Mouse (Mus musculus) forebrain, embryonic 12.5 days (tissue): ENCODE results near the gene Tyro3. TPM values are rescaled to one million over a fixed set of nuclear protein-coding genes. Genes with fewer than 3 reads are reported as not detected.

Source experiments
- ATAC-seq: fragments of 200-750 bp; cut with Nextera tagmentation; 2 replicates; pipeline ENCODE4 v1.8.0; 2017; ENCODE audit warnings: moderate TSS enrichment; ENCODE audit not compliant: low FRiP score
- H3K27ac ChIP-seq: fragments of 300-500 bp; sonication (generic); 2 replicates; pipeline ENCODE4 v1.5.1; 2016; ENCODE audit warnings: mild to moderate bottlenecking
- H3K27me3 ChIP-seq: fragments of 300-500 bp; sonication (generic); 2 replicates; pipeline ENCODE4 v1.6.1; 2016; ENCODE audit warnings: mild to moderate bottlenecking
- H3K36me3 ChIP-seq: fragments of 300-500 bp; sonication (generic); replicated peaks from 2 replicates; pipeline ENCODE4 v1.6.1; 2016; ENCODE audit warnings: mild to moderate bottlenecking
- H3K4me1 ChIP-seq: fragments of 300-500 bp; sonication (generic); 2 replicates; pipeline ENCODE4 v1.6.1; 2016
- H3K4me2 ChIP-seq: fragments of 300-500 bp; sonication (generic); 2 replicates; pipeline ENCODE4 v1.6.1; 2016; ENCODE audit warnings: mild to moderate bottlenecking, moderate library complexity
- H3K4me3 ChIP-seq: fragments of 300-500 bp; sonication (generic); replicated peaks from 2 replicates; pipeline ENCODE4 v1.5.1; 2016; ENCODE audit warnings: mild to moderate bottlenecking
- H3K9ac ChIP-seq: fragments of 300-500 bp; sonication (generic); 2 replicates; pipeline ENCODE4 v1.6.1; 2016; ENCODE audit warnings: mild to moderate bottlenecking
- H3K9me3 ChIP-seq: fragments of 300-500 bp; sonication (generic); 2 replicates; pipeline ENCODE4 v1.6.1; 2016
- WGBS: fragments of 180-500 bp; shearing (Covaris S2); methylation state at CpG from one replicate; pipeline ENCODE4 v1.1.7; 2016; 5-methylcytosine and 5-hydroxymethylcytosine counted together
- polyA plus RNA-seq: library from polyadenylated mRNA; unstranded; fragments of >200 nt; fragmentation: Nextera tagmentation; extraction: Ambion mirVana; gene quantifications from 2 replicates; pipeline ENCODE4 v1.2.1, GENCODE M21; 2016

The Tyro3 gene
- polyA plus RNA-seq, 1 experiment from 2014 or later = 27.7 TPM

DNA sequence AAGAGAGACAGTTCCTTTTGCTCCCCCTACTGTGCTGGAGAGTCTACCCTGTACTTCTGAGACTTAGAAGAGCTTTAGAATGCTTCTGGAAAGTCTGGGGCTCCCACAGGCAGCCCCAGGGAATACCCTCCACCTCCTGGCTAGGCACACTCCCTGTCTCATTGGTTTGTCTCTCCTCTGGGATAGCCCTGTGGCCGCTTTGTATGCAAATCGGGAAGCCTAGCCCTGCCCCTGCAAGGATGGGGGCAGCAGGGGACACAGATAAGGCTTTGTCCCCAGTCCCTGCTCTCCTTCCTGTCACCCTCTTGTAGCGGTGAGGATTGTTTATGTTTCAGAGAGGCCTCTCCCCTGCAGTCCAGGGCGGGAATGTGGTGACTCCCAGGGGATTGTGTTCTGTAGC, 11.3 kb downstream of the Tyro3 start:
- Histone ChIP-seq H3K27ac (no peak overlapping the region), H3K9me3 (no peaks in the 10 kb centered on the region), H3K4me2 (no peak overlapping the region), H3K4me3 (no peak overlapping the region), H3K9ac (no peak overlapping the region), H3K4me1 (peaks cover 26% of the 10 kb centered on the region), H3K36me3 (peaks cover 82% of the 10 kb centered on the region), H3K27me3 (0 out of 2 replicates have a peak, but pooled peaks cover 6% of the 10 kb centered on the region)
- ATAC-seq = no peak
- 48% methylated on average over 4 of the region's 4 CpGs for WGBS

DNA sequence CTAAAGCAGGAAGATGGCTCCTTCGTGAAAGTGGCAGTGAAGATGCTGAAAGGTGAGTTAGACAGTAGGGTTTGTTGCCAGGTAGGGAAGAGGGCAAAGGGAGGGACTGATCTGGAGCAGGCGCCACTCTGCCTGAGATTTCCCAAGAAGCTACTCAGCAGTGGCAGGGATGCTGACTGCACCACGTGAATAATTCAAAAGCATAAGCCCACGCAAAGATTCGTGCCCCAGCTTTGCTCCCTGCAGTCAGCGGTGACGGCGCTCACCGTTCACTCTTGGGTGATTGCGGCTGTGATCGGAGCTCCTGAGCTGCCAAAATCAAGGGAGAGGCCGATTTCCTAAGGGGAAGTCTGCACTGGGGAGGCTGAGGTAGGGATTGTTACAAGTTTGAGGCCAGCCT, 13.4 kb downstream of the Tyro3 start:
- no peak overlapping the region for H3K4me3 ChIP-seq
- peaks cover 7% of the 10 kb centered on the region for H3K4me1 ChIP-seq
- WGBS = 79% methylated on average over 12 of the region's 12 CpGs
- peaks cover 94% of the 10 kb centered on the region for H3K36me3 ChIP-seq
- ATAC-seq = no peak
- H3K9ac ChIP-seq = no peak overlapping the region
- H3K27ac ChIP-seq = no peak overlapping the region
- no peak overlapping the region for H3K4me2 ChIP-seq
- H3K9me3 ChIP-seq = no peaks in the 10 kb centered on the region
- no peaks in the 10 kb centered on the region for H3K27me3 ChIP-seq

DNA sequence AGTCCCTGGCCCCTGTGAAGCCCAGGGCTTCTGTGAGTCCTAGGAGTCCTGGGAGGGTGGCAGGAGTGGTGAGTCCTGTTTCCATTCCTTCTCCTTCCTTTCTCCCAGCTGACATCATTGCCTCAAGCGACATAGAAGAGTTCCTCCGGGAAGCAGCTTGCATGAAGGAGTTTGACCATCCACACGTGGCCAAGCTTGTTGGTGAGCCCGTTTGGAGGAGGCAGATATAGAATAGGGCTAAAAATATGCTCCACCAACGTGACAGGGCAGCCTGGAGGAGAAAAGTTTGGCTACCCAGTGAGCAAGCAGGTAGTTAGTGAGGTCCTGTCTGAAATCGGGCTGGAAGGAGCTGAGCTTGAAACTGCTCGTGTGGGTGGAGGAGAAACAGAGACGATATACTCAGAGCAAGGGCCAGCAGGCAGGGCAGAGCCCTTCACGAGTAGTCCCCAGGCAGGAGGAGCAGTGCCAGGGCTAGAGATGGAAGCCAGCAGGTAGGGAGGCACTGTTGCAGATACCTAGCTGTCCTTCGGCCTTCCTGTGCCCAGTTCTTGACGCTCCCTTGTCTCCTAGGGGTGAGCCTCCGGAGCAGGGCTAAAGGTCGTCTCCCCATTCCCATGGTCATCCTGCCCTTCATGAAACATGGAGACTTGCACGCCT, 14.1 kb downstream of the Tyro3 start:
- Histone ChIP-seq H3K4me3 (no peak overlapping the region), H3K27ac (no peak overlapping the region), H3K9me3 (no peaks in the 10 kb centered on the region), H3K4me2 (no peak overlapping the region), H3K9ac (no peak overlapping the region), H3K36me3 (peaks cover 95% of the 10 kb centered on the region), H3K27me3 (no peaks in the 10 kb centered on the region), H3K4me1 (peaks cover 7% of the 10 kb centered on the region)
- 91% methylated on average over 14 of the region's 14 CpGs for WGBS
- no peak for ATAC-seq

DNA sequence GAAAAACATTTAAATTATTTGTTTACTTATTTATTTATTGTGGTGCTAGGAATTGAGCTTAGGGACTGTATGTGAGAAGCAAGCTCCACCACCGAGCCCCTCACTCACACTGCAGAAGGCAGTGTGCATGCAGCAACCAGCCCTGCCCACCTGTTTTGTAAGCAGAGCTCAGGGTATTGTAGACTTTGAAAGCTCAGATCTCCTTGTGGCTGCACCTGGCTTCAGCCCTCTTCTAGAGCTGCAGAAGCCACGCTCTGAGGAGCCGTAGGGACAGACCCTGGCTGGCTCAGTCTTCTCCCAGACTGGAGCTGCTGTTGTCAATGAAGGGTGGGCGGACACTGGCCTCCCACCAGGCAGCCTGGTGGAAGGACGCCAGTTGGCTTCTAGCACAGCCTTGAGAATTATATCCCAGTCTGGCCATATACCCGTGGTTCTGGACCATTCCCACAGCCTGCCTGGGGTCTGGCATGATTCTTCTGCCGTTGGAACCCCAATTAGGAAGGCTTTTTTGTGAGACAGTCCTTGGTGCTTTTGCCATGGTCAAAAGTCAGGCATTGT, 16.9 kb downstream of the Tyro3 start:
- Histone ChIP-seq H3K36me3 (peaks cover 80% of the 10 kb centered on the region), H3K9me3 (no peaks in the 10 kb centered on the region), H3K4me2 (no peak overlapping the region), H3K9ac (no peak overlapping the region), H3K4me3 (no peak overlapping the region), H3K27me3 (no peaks in the 10 kb centered on the region), H3K27ac (no peak overlapping the region), H3K4me1 (no peaks in the 10 kb centered on the region)
- 77% methylated on average over 7 of the region's 7 CpGs for WGBS
- no peak for ATAC-seq

DNA sequence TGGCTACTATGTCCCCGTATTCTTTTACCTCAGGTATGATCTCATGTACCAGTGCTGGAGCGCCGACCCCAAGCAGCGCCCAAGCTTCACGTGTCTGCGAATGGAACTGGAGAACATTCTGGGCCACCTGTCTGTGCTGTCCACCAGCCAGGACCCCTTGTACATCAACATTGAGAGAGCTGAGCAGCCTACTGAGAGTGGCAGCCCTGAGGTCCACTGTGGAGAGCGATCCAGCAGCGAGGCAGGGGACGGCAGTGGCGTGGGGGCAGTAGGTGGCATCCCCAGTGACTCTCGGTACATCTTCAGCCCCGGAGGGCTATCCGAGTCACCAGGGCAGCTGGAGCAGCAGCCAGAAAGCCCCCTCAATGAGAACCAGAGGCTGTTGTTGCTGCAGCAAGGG, 19.1 kb downstream of the Tyro3 start:
- Histone ChIP-seq H3K27me3 (no peaks in the 10 kb centered on the region), H3K9ac (no peak overlapping the region), H3K4me2 (no peak overlapping the region), H3K36me3 (peaks cover 59% of the 10 kb centered on the region), H3K4me3 (no peak overlapping the region), H3K4me1 (no peaks in the 10 kb centered on the region), H3K27ac (no peak overlapping the region), H3K9me3 (no peaks in the 10 kb centered on the region)
- 94% methylated on average over 13 of the region's 13 CpGs for WGBS
- ATAC-seq = no peak

DNA sequence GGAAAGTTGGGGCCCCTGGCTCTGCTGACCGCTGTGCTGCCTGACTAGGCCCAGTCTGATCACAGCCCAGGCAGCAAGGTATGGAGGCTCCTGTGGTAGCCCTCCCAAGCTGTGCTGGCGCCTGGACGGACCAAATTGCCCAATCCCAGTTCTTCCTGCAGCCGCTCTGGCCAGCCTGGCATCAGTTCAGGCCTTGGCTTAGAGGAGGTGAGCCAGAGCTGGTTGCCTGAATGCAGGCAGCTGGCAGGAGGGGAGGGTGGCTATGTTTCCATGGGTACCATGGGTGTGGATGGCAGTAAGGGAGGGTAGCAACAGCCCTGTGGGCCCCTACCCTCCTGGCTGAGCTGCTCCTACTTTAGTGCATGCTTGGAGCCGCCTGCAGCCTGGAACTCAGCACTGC, 19.5 kb downstream of the Tyro3 start:
- H3K27me3 ChIP-seq = no peaks in the 10 kb centered on the region
- H3K9ac ChIP-seq = no peak overlapping the region
- H3K27ac ChIP-seq = no peak overlapping the region
- WGBS = 90% methylated on average over 5 of the region's 5 CpGs
- no peak overlapping the region for H3K4me3 ChIP-seq
- no peaks in the 10 kb centered on the region for H3K9me3 ChIP-seq
- peaks cover 54% of the 10 kb centered on the region for H3K36me3 ChIP-seq
- no peak for ATAC-seq
- H3K4me2 ChIP-seq = no peak overlapping the region
- no peaks in the 10 kb centered on the region for H3K4me1 ChIP-seq

DNA sequence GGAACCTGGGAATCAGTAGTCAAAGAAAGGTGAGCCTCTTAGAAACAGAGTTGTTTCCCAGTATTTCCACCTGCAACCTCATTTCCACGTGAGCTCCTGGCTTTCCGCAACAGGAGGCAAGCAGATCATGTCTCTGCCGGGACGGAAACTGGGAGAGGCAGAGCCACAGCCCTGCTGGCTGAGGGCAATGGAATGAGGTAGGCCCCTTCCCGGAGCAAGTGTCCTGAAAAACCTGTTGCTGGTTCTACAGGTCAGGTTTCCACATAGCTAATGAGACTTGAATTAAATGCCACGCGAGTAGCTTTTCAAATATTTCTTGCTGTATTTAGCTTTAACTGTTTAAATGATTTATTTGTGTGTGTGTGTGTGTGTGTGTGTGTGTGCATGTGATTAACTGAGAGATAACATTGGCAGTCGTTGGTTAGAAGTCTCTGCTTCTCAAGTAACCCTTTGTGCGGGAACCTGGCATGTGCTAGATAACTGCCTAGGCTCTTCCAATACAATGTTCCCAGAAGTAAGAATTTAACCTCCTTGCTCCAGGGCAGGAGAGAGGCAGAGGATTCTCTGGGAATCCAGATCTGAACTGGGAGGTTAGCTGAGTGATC, 21.2 kb downstream of the Tyro3 start:
- no peak overlapping the region for H3K9ac ChIP-seq
- no peak overlapping the region for H3K4me3 ChIP-seq
- H3K4me1 ChIP-seq = no peaks in the 10 kb centered on the region
- no peaks in the 10 kb centered on the region for H3K9me3 ChIP-seq
- no peak for ATAC-seq
- no peak overlapping the region for H3K4me2 ChIP-seq
- peaks cover 37% of the 10 kb centered on the region for H3K36me3 ChIP-seq
- H3K27ac ChIP-seq = no peak overlapping the region
- WGBS = 68% methylated on average over 9 of the region's 9 CpGs
- no peaks in the 10 kb centered on the region for H3K27me3 ChIP-seq

DNA sequence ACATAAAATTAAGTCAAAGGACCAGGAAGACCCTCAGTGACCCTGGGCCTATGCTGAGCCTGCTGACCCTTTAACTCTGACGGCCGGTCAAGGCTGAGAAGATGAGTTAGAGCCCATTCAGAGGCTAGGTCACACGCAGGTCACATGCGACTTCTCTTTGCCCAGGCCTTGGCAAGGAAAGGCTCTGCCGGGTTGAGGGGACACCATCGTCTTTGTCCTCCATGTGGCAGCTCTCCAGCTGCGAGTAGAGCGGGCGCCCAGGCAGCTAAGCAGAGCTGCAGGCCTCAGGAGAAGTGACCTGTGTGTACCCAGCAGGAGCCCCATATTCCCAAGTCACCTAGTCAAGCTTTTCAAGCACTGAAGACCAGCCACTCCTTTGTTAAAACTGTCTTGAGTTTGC, 23.6 kb downstream of the Tyro3 start:
- Histone ChIP-seq H3K4me2 (no peak overlapping the region), H3K9ac (no peak overlapping the region), H3K4me3 (no peak overlapping the region), H3K4me1 (no peaks in the 10 kb centered on the region), H3K27me3 (no peaks in the 10 kb centered on the region), H3K9me3 (no peaks in the 10 kb centered on the region), H3K27ac (no peak overlapping the region), H3K36me3 (peaks cover 16% of the 10 kb centered on the region)
- no peak for ATAC-seq
- WGBS = 88% methylated on average over 9 of the region's 9 CpGs

DNA sequence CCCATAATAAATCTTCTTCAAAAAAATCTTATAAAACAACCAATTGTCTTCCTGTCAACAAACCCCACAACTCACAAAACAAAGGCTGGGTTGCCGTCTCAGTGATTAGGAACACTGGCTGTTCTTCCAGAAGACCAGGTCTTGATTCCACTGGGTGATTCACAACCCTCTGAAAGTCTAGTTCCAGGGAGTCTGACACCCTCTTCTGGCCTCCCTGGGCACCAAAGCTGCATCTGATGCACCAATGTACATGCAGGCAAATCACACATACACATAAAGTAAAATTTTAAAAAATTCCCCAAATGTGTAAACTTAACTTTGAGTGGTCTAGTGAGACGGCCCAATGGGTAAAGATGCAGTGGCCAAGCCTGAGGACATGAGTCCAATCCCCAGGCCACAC, 33.0 kb downstream of the Tyro3 start:
- no peaks in the 10 kb centered on the region for H3K36me3 ChIP-seq
- no peaks in the 10 kb centered on the region for H3K27me3 ChIP-seq
- H3K27ac ChIP-seq = no peak overlapping the region
- H3K9me3 ChIP-seq = no peaks in the 10 kb centered on the region
- H3K4me2 ChIP-seq = no peak overlapping the region
- no peaks in the 10 kb centered on the region for H3K4me1 ChIP-seq
- H3K9ac ChIP-seq = no peak overlapping the region
- WGBS = 70% methylated on average over 2 of the region's 2 CpGs
- no peak overlapping the region for H3K4me3 ChIP-seq
- no peak for ATAC-seq

DNA sequence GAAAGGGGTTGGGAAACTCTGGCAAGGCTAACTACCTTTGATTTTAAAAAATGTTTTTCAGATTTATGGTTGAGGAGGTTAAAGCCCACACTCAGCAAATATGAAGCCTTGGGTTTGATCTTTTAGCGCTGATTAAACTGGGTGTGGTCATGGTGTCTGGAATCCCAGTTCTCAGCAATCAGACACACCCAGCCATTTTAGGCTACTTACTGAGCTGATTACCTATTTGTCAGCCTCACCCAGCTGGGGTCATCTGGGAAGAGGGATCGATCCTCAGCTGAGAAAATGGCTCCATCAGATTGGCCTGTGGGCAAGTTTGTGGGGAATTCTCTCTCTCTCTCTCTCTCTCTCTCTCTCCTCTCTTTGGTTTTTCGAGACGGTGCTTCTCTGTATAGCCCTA, 36.7 kb downstream of the Tyro3 start:
- no peak overlapping the region for H3K9ac ChIP-seq
- H3K36me3 ChIP-seq = no peaks in the 10 kb centered on the region
- H3K27me3 ChIP-seq = no peaks in the 10 kb centered on the region
- no peak overlapping the region for H3K4me3 ChIP-seq
- ATAC-seq = no peak
- H3K4me2 ChIP-seq = no peak overlapping the region
- no peaks in the 10 kb centered on the region for H3K9me3 ChIP-seq
- 95% methylated on average over 4 of the region's 4 CpGs for WGBS
- H3K27ac ChIP-seq = no peak overlapping the region
- H3K4me1 ChIP-seq = no peaks in the 10 kb centered on the region

DNA sequence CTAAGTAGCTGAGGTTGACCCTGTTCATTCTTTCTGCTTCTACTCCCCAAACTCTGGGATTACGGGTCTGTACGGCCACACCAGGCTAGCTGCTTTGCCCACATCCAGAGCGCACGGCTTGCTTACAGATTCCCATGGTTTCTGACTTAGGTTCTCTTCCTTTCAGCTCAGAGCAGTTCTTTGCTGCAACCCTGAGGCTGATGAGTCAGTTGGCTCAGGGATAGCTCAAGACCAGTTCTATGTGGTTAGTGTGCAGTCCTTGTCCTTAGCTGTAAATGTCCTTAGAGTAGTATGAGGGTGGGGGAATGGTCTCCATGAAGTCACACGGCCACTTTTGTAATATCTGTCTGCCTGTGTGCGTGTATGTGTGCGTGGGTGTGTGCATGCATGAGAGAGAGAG, 40.1 kb downstream of the Tyro3 start:
- ATAC-seq = no peak
- Histone ChIP-seq H3K36me3 (no peaks in the 10 kb centered on the region), H3K27me3 (no peaks in the 10 kb centered on the region), H3K9me3 (no peaks in the 10 kb centered on the region), H3K4me2 (no peak overlapping the region), H3K27ac (no peak overlapping the region), H3K9ac (no peak overlapping the region), H3K4me3 (no peak overlapping the region), H3K4me1 (no peaks in the 10 kb centered on the region)
- 88% methylated on average over 7 of the region's 7 CpGs for WGBS

DNA sequence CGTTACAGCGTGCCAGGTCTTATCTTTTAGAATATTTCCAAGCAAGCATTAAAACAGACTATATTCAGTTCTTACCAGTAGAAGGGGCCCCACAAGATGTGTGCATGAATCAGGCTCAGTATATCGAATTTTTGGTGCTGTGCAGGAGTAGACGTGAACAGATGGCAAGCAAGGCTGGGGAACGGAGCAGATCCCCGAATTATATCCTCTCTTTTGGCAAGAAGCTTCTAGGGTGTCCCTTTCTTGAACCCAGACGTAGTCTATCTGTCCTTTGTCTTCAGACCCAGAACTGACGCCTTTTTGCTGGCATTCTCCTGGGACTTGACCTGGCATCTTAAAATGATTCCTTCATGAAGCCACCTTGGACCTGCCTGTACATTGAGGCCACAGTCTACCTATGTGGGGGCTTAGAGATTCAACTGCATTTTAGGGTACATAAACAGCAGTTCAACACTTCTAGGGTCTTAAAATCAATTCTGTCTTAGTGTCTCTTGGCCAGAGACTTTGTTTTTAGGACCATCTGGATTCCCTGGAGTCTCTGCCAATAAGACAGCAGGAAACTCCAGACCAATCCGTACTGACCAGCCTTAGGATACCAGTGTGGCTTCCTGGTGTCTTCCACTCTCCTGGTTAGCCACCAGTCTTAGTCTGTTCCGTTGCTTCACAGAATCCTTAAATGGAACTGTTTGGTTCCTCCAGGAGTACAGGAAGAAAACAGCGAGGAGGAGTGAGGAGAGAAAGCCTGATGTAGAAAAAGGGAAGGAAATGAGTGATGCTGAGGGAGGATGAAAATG, 41.0 kb downstream of the Tyro3 start:
- Histone ChIP-seq H3K4me1 (no peaks in the 10 kb centered on the region), H3K9me3 (no peaks in the 10 kb centered on the region), H3K9ac (no peak overlapping the region), H3K36me3 (no peaks in the 10 kb centered on the region), H3K27ac (no peak overlapping the region), H3K4me3 (no peak overlapping the region), H3K27me3 (no peaks in the 10 kb centered on the region), H3K4me2 (no peak overlapping the region)
- 83% methylated on average over 11 of the region's 11 CpGs for WGBS
- ATAC-seq = no peak
